Mouse (Mus musculus): ENCODE results near the gene Vstm4. TPM values are rescaled to one million over a fixed set of nuclear protein-coding genes. Genes with fewer than 3 reads are reported as not detected.

Vstm4 gene
- polyA plus RNA-seq, 1 experiment from 2014 or later: 52.5 TPM

DNA sequence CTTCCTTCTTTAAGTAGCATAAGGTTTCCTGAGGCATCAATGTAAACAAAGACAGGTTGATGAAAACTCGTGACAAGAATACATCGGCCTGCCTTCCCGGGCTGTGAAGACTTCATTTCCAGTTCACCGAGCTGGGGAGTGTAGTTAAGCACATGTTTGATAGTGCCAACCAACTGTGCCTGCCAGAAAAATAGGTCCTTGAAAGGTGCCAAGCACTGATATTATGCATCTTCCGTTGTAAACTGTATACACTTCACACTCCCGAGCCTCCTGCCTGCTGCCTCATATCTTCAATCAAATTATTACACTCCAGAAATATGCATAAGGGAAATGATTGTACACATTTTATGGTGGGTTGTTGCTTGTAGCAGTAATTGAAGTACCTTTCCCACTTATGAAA, 77.5 kb downstream of the Vstm4 start:
- DNase-seq (no peak), ATAC-seq (ENCODE audit: insufficient read depth) (no peak)
- Histone ChIP-seq H3K4me2 (no peak overlapping the region), H3K9me3 (ENCODE audit: low read depth, low read length) (no peaks in the 10 kb centered on the region), H3K4me3 (ENCODE audit: low read depth, low read length) (no peak overlapping the region), H3K27ac (ENCODE audit: low read depth) (no peak overlapping the region), H3K4me1 (ENCODE audit: insufficient read depth) (no peaks in the 10 kb centered on the region), H3K36me3 (ENCODE audit: insufficient read depth) (no peaks in the 10 kb centered on the region), H3K27me3 (ENCODE audit: insufficient read depth, low read length) (no peaks in the 10 kb centered on the region), H3K9ac (no peak overlapping the region)
- no peak for TF ChIP-seq CTCF (IDR thresholded peaks at IDR 0.05; ENCODE audit: low read depth)
- WGBS: 62% methylated on average over 6 of the region's 6 CpGs

DNA sequence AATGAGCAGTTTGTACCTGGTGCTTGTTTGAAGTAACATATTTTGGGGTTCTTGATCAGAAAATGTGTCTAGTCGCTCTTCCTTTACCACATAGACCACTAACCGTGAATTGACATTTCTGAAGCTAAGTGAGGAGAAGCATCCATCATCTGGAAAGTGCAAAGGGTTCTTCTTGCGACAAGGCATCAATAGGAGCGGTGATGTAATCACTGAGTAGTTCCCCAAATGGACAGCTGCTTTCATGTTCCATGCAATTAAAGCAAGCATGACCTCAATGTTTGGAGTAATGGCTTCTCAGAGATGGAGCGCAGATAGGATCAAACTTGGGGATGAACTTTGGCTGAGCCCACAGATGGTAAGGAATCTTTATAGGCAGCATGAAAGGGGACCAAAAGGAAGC, 82.7 kb downstream of the Vstm4 start:
- Histone ChIP-seq H3K4me1 (ENCODE audit: insufficient read depth) (no peaks in the 10 kb centered on the region), H3K27ac (ENCODE audit: low read depth) (no peak overlapping the region), H3K27me3 (ENCODE audit: insufficient read depth, low read length) (no peaks in the 10 kb centered on the region), H3K9me3 (ENCODE audit: low read depth, low read length) (no peaks in the 10 kb centered on the region), H3K4me2 (no peak overlapping the region), H3K9ac (no peak overlapping the region), H3K4me3 (ENCODE audit: low read depth, low read length) (no peak overlapping the region), H3K36me3 (ENCODE audit: insufficient read depth) (peaks cover 6% of the 10 kb centered on the region)
- DNase-seq: no peak
- 62% methylated on average over 5 of the region's 5 CpGs for WGBS
- ATAC-seq (ENCODE audit: insufficient read depth): no peak
- TF ChIP-seq CTCF (IDR thresholded peaks at IDR 0.05; ENCODE audit: low read depth): no peak

DNA sequence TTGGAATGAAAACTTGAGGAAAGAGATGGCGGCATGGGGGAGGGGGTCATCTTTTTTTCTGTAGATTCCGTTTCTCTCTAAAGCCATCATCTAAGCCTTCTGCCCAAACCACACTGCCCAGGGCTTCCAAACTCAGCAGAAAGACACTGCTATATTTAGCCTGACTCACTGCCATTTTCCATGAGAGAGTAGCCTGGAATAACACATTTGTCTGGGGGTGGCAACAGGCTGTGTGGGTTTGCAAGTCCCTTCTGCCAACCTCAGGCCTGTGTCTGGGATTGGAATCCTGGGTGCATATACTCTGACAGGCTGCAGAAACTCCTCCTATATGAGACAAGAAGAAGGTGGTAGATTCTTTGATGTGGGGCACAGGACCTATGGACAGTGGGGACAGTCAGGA, 91.0 kb downstream of the Vstm4 start:
- Histone ChIP-seq H3K27ac (ENCODE audit: low read depth) (no peak overlapping the region), H3K9me3 (ENCODE audit: low read depth, low read length) (no peaks in the 10 kb centered on the region), H3K4me2 (no peak overlapping the region), H3K4me3 (ENCODE audit: low read depth, low read length) (no peak overlapping the region), H3K4me1 (ENCODE audit: insufficient read depth) (peaks cover 3% of the 10 kb centered on the region; the same call in 1 of the 2 replicates), H3K27me3 (ENCODE audit: insufficient read depth, low read length) (no peaks in the 10 kb centered on the region), H3K36me3 (ENCODE audit: insufficient read depth) (no peaks in the 10 kb centered on the region), H3K9ac (no peak overlapping the region)
- ATAC-seq (ENCODE audit: insufficient read depth): no peak
- DNase-seq: no peak
- 92% methylated on average over 2 of the region's 2 CpGs for WGBS
- no peak for TF ChIP-seq CTCF (IDR thresholded peaks at IDR 0.05; ENCODE audit: low read depth)

DNA sequence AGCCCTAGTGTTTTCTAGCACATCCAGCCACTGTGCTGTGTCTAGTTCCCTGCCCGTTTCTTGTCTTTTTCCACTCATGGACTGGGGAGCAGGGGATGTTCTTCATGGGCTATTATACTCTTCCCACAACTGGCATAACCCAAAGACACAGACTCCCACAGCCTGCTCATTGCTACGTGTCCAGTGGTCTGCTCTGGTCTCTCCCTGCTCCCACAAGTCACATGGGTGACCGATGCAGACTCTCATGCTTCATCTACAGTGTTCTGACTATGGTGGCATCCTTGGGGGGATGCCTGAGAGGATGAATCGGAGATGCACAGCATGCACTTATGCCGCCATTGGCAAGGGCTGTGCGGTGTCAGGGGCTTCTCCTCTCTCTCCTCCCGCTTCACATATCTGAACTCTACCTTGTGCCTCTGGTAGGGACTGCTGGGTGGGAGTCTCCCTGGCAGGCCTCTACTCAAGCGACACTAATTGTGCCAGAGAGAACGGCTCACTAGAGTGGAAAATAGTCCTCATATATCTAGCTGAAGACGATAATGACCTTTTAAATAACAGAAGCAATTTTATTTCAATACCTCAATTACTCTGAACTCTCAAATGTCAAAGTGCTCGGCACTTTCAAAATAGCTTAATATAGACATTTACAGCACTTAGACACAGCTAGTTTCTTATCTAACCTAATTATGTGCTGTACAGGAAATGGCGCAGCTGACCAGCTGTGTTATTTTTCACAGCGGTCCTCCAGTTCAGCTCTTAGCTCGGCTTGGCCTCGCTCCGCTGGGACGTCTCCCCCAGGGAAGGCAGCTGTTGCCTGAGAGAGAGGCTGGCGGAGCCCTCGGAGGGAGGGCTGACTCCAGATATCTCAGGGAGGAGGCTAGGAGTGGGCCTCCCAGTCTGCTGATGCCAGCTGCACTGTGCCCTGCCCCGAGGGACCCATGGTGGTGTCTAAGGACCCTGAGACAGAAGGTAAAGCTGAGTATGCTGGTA, 94.1 kb downstream of the Vstm4 start:
- Histone ChIP-seq H3K4me3 (ENCODE audit: low read depth, low read length) (no peak overlapping the region), H3K36me3 (ENCODE audit: insufficient read depth) (no peaks in the 10 kb centered on the region), H3K4me1 (ENCODE audit: insufficient read depth) (peaks cover 3% of the 10 kb centered on the region; the same call in 1 of the 2 replicates), H3K27me3 (ENCODE audit: insufficient read depth, low read length) (no peaks in the 10 kb centered on the region), H3K9ac (no peak overlapping the region), H3K9me3 (ENCODE audit: low read depth, low read length) (no peaks in the 10 kb centered on the region), H3K4me2 (0 out of 2 replicates have a peak overlapping the region, but pooled peaks have one; percentile 2), H3K27ac (ENCODE audit: low read depth) (peak overlapping the region; percentile 73; the same call in 1 of the 2 replicates)
- DNase-seq (peak; percentile 93), ATAC-seq (ENCODE audit: insufficient read depth) (peak; percentile 90)
- WGBS: 34% methylated on average over 20 of the region's 20 CpGs
- TF ChIP-seq CTCF (IDR thresholded peaks at IDR 0.05; ENCODE audit: low read depth): no peak; the same call in 1 of the 2 replicates

DNA sequence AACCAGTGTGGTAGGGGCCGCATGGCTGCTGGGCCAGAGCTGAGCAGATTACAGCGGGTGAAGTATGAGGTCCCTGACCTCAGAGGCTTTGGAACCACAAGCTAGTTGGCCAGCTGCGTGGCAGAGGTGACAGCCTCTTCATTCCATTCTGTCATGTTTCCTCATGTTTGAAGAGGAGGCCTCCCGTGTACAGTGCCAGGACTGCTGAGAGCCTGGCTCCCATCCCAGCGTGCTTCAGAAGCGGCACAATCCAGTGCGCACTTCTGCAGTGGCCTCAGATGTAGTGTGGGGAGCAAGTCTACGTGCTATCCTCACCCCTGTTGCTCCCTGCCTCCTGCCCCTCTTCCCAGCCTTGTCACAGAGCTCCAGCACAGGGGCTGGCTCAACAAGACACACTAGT, 99.9 kb downstream of the Vstm4 start:
- Histone ChIP-seq H3K4me3 (ENCODE audit: low read depth, low read length) (no peak overlapping the region), H3K27me3 (ENCODE audit: insufficient read depth, low read length) (no peaks in the 10 kb centered on the region), H3K4me2 (no peak overlapping the region), H3K9ac (no peak overlapping the region), H3K9me3 (ENCODE audit: low read depth, low read length) (no peaks in the 10 kb centered on the region), H3K36me3 (ENCODE audit: insufficient read depth) (no peaks in the 10 kb centered on the region), H3K27ac (ENCODE audit: low read depth) (0 out of 2 replicates have a peak overlapping the region, but pooled peaks have one; percentile 42), H3K4me1 (ENCODE audit: insufficient read depth) (peaks cover 9% of the 10 kb centered on the region; the same call in 1 of the 2 replicates)
- 14% methylated on average over 8 of the region's 8 CpGs for WGBS
- TF ChIP-seq CTCF (IDR thresholded peaks at IDR 0.05; ENCODE audit: low read depth): no peak
- ATAC-seq (ENCODE audit: insufficient read depth): peak; percentile 94
- DNase-seq: peak; percentile 91

DNA sequence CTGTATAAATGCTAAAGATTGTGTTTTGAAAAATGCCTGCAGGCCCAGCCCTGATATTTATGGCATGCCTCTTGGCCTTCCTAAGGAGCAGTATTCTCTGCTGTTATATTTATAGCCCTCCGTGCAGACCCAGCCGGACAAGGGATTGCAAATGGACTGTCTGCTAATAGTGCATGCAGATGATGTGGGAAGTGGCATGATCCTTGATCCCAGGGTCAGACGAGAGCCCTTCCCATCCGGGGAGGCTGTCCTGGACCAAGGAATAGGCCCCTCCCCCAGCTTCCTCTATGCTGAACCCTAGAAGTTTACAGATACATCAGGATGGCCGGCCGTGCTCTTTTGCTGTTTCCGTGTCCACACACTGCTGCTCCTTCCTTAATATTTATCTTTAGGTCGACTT, 102.1 kb downstream of the Vstm4 start:
- H3K27me3 ChIP-seq (ENCODE audit: insufficient read depth, low read length): no peaks in the 10 kb centered on the region
- no peak for ATAC-seq (ENCODE audit: insufficient read depth)

DNA sequence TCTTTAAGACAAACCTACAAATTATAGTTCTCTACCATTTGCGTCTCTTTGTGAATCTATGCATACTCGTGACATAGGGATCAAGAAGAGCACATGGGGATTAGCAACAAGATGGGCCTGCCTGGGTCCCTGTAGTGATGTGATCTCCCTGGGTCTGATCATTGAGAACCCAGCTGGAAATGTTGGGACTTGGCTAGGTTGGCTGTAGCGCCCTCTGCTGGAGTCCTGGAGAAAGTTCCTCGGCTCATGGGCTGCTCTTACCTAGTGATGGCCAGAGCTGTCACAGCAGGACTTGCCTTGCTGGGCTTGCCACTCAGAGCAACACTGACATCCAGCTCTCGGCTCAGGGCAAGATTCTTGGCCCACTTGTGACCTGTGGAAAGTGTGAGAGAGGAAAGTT, 103.9 kb downstream of the Vstm4 start:
- Histone ChIP-seq H3K9me3 (ENCODE audit: low read depth, low read length) (no peaks in the 10 kb centered on the region), H3K27me3 (ENCODE audit: insufficient read depth, low read length) (no peaks in the 10 kb centered on the region), H3K27ac (ENCODE audit: low read depth) (no peak overlapping the region), H3K4me3 (ENCODE audit: low read depth, low read length) (no peak overlapping the region), H3K4me1 (ENCODE audit: insufficient read depth) (peaks cover 15% of the 10 kb centered on the region), H3K9ac (no peak overlapping the region), H3K4me2 (no peak overlapping the region), H3K36me3 (ENCODE audit: insufficient read depth) (no peaks in the 10 kb centered on the region)
- TF ChIP-seq CTCF (IDR thresholded peaks at IDR 0.05; ENCODE audit: low read depth): peak; percentile 90
- peak; percentile 87 for DNase-seq
- no peak for ATAC-seq (ENCODE audit: insufficient read depth)
- 39% methylated on average over 5 of the region's 5 CpGs for WGBS

More for the DNA sequence above, 102.1 kb downstream of the Vstm4 start:
- Histone ChIP-seq H3K9me3 (ENCODE audit: low read depth, low read length) (no peaks in the 10 kb centered on the region), H3K4me1 (ENCODE audit: insufficient read depth) (peaks cover 15% of the 10 kb centered on the region), H3K4me2 (no peak overlapping the region), H3K27ac (ENCODE audit: low read depth) (no peak overlapping the region), H3K36me3 (ENCODE audit: insufficient read depth) (no peaks in the 10 kb centered on the region), H3K4me3 (ENCODE audit: low read depth, low read length) (no peak overlapping the region), H3K9ac (no peak overlapping the region)
- no peak for TF ChIP-seq CTCF (IDR thresholded peaks at IDR 0.05; ENCODE audit: low read depth)
- peak; percentile 46 for DNase-seq
- 23% methylated on average over 8 of the region's 8 CpGs for WGBS

Data from lung, embryonic 14.5 days (tissue).